Mouse (Mus musculus) E14TG2a.4 (cell line): ENCODE measurements around the gene Numa1.

Source experiments
- CTCF ChIP-seq: conservative IDR thresholded peaks from 2 replicates; pipeline ENCODE4 v1.5.1; 2014; ENCODE audit warnings: low read length
- POU5F1 ChIP-seq: IDR thresholded peaks from 2 replicates; pipeline ENCODE4 v1.6.1; 2014; ENCODE audit warnings: low read length, borderline replicate concordance

DNA sequence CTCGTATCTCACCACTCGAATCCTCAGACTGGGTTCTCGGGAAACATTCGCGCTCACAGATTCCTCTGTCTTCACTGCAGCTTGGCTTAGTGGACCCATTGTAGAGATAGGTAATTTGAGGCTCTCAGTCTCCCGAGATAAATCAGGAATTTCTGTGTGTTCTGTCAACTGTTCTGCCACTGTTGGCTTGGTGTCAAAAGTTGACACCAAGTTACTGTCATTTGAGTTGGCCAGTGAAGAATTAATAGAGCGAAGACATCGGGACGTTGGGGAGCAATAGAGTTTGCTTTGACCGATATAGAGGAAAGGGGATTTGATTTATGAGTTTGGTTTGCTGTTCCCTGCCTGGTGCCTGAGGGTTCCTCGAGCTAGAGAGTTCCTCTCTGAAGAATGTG lies 27.6 kb upstream of the Numa1 start, which contains the start of gene Tomt:
- TF ChIP-seq CTCF (no peak), POU5F1 (no peak)
